In genomic region chr8:8488191-8488694, GRCm38 (mm10) we compare ENCODE assay signal across 9 mouse cellular contexts.
DNase-seq lines count a peak whose midpoint lies in the region; ATAC-seq lines count a peak whose summit lies in the region.
"Had no signal": no experiment of that assay in that cellular context is flagged by ENCODE, and none has a peak within 500 bp of the region (broad histone marks: within the 10 kb centered on the region; RNA-seq: fewer than 3 reads in every experiment).

No protein-coding gene starts in this region.

- no peaks in the 10 kb centered on the region for H3K9me3 ChIP-seq in kidney, embryonic 15.5 days (replicated peaks)
- no peaks in the 10 kb centered on the region for H3K9me3 ChIP-seq in hindbrain, embryonic 11.5 days (ENCODE audit: control insufficient read depth, low read length)
- no peaks in the 10 kb centered on the region for H3K9me3 ChIP-seq in midbrain, embryonic 15.5 days

- no peak overlapping the region for H3K4me3 ChIP-seq in kidney, embryonic 15.5 days (replicated peaks)
- 0 out of 2 replicates have a peak overlapping the region, but pooled peaks have one; percentile 6 for H3K4me3 ChIP-seq in hindbrain, embryonic 11.5 days (ENCODE audit: low read depth, low read length)
- H3K4me3 ChIP-seq in midbrain, embryonic 15.5 days, result peak overlapping the region; percentile 19; the same call in 1 of the 2 replicates

- intact Hi-C loops in left cerebral cortex, postnatal 25 days (cut with DNase I), result no loop called here

- H3K9ac ChIP-seq in kidney, embryonic 15.5 days, result no peak overlapping the region
- H3K9ac ChIP-seq in hindbrain, embryonic 11.5 days (ENCODE audit: low read depth, low read length), result peak overlapping the region; percentile 53
- H3K9ac ChIP-seq in midbrain, embryonic 15.5 days, result no peak overlapping the region

- no peaks in the 10 kb centered on the region for H3K36me3 ChIP-seq in kidney, embryonic 15.5 days
- no peaks in the 10 kb centered on the region for H3K36me3 ChIP-seq in hindbrain, embryonic 11.5 days (ENCODE audit: control insufficient read depth, insufficient read depth, low read length)
- H3K36me3 ChIP-seq in midbrain, embryonic 15.5 days (replicated peaks), result no peaks in the 10 kb centered on the region

- WGBS in kidney, embryonic 15.5 days, result 55% methylated on average over 9 of the region's 9 CpGs
- WGBS in hindbrain, embryonic 11.5 days, result 34% methylated on average over 9 of the region's 9 CpGs
- WGBS in midbrain, embryonic 15.5 days, result 24% methylated on average over 9 of the region's 9 CpGs

- ATAC-seq in kidney, embryonic 15.5 days (replicated peaks; ENCODE audit: low FRiP score), result peak; percentile 76; the same call in 1 of the 2 replicates
- peak; percentile 14 for ATAC-seq in hindbrain, embryonic 11.5 days (ENCODE audit: low FRiP score)
- ATAC-seq in midbrain, embryonic 15.5 days (replicated peaks), result no peak
- ATAC-seq in monocyte, adult 5-6 weeks (replicated peaks; ENCODE audit: insufficient number of reproducible peaks, low FRiP score, low TSS enrichment, poor library complexity, severe bottlenecking), result no peak

- H3K4me2 ChIP-seq in kidney, embryonic 15.5 days, result peak overlapping the region; percentile 47
- H3K4me2 ChIP-seq in hindbrain, embryonic 11.5 days (replicated peaks; ENCODE audit: low read depth, low read length), result peak overlapping the region; percentile 27
- peak overlapping the region; percentile 51 for H3K4me2 ChIP-seq in midbrain, embryonic 15.5 days

- no peak overlapping the region for H3K27ac ChIP-seq in kidney, embryonic 15.5 days
- H3K27ac ChIP-seq in hindbrain, embryonic 11.5 days (ENCODE audit: low read depth, low read length), result peak overlapping the region; percentile 71
- peak overlapping the region; percentile 58 for H3K27ac ChIP-seq in midbrain, embryonic 15.5 days

- H3K4me1 ChIP-seq in kidney, embryonic 15.5 days, result peaks cover 30% of the 10 kb centered on the region
- H3K4me1 ChIP-seq in hindbrain, embryonic 11.5 days (replicated peaks; ENCODE audit: control insufficient read depth, insufficient read depth, low read length), result peaks cover 14% of the 10 kb centered on the region
- peaks cover 34% of the 10 kb centered on the region for H3K4me1 ChIP-seq in midbrain, embryonic 15.5 days

- peaks cover 26% of the 10 kb centered on the region for H3K27me3 ChIP-seq in kidney, embryonic 15.5 days
- H3K27me3 ChIP-seq in hindbrain, embryonic 11.5 days (ENCODE audit: control insufficient read depth, insufficient read depth, low read length), result no peaks in the 10 kb centered on the region; the same call in 1 of the 2 replicates
- peaks cover 3% of the 10 kb centered on the region for H3K27me3 ChIP-seq in midbrain, embryonic 15.5 days (replicated peaks)

- DNase-seq in kidney, postnatal 14 days, result no peak
- DNase-seq in adrenal gland, postnatal 36 days, result peak; percentile 33 to 38
- DNase-seq in hindbrain, embryonic 11.5 days (ENCODE audit: low spot score), result peak; percentile 62
- no peak for DNase-seq in left cerebral cortex, postnatal 25 days (ENCODE audit: low spot score in 2 of 2)
- no peak for DNase-seq in embryo, embryonic 11 days
- DNase-seq: kidney, postnatal 25 days had no signal

Comparison
In these comparisons a context has a peak if more than half of its experiments do, and no peak if none do; other contexts are left out.
1. ATAC-seq: peak in kidney, embryonic 15.5 days (single experiment) and hindbrain, embryonic 11.5 days (single experiment); none in midbrain, embryonic 15.5 days (single experiment) and monocyte, adult 5-6 weeks (single experiment).
2. DNase-seq: peak in adrenal gland, postnatal 36 days (2 of 2) and hindbrain, embryonic 11.5 days (single experiment); none in kidney, postnatal 14 days (single experiment), left cerebral cortex, postnatal 25 days (0 of 2) and embryo, embryonic 11 days (single experiment).
3. Peak in every context shown above with its lines, with median percentiles within 50 percentile points of each other: H3K4me2 ChIP-seq.